Mouse (Mus musculus): ENCODE data around the gene Ttll11. TPM values are rescaled to one million over a fixed set of nuclear protein-coding genes. Genes with fewer than 3 reads are reported as not detected.
A peak's percentile ranks its signal among the peaks of the same experiment; 100 is the strongest.

Ttll11 gene
- polyA plus RNA-seq, 1 experiment from 2014 or later = 0.63 TPM

DNA sequence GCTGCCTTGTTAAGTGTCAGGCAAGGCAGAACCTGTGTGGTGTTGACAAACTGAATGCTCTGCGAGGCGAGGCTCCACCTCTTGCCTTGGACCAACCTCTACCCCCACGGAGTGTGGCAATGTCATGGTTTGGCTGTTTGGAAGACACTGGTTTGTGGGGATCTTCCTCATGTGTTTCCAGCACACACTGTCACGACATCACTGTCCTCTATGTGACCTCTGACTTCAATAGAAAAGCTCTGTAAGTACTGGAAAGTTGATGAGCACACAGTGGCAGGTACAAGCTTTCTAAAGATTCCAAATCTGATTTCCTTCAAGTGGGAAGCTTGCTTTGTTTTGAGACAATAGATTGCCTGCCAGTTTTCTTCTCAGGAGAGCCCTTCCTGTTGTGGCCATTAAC, 126.7 kb downstream of the Ttll11 start:
- Histone ChIP-seq H3K36me3 (replicated peaks) (no peaks in the 10 kb centered on the region), H3K27me3 (no peaks in the 10 kb centered on the region), H3K9ac (no peak overlapping the region), H3K4me3 (replicated peaks) (no peak overlapping the region), H3K27ac (replicated peaks) (no peak overlapping the region), H3K4me1 (replicated peaks) (no peaks in the 10 kb centered on the region), H3K4me2 (no peak overlapping the region), H3K9me3 (replicated peaks) (no peaks in the 10 kb centered on the region)
- 42% methylated on average over 4 of the region's 4 CpGs for WGBS (ENCODE audit: insufficient replicate concordance)
- no peak for ATAC-seq (ENCODE audit: insufficient read depth)

GRCm38 (mm10) chr2:35852164-35852509, 127.6 kb downstream of the Ttll11 start:
- Histone ChIP-seq H3K27ac (replicated peaks) (no peak overlapping the region), H3K4me2 (no peak overlapping the region)

DNA sequence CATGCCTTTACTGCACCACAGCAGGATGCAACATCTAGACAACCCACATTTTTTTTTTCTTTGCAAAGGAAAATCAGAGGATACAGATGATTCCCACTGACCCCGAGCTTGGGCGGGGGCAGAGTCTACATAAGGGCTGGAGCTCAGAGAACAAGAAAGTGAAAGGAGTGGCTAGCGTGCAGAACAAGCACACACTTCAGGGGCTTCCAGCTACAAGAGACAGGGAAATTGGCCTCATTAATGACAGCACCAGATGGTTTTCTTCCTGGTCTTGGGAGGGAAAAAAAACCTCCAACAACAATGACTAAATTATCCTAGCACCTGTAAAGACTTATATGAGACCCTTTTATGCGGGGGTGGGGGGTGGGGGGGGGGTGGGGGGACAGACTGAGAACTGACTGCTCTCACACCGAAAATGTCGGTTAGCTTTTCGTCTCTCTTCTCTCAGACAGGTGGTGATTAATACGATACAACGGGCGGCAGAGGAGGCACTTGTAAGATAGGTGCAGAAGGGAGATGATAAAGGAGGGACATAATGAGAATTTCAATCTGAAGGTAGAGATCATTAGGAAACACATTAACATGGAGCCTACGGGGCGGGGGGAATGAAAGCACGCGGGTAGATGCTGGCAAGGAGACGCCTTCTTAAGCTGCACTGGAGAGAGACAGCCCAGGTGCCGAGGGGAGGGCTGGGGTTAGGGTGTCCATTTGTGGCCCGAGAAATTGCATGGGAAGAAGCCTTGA, 128.1 kb downstream of the Ttll11 start:
- Histone ChIP-seq H3K9me3 (replicated peaks) (no peaks in the 10 kb centered on the region), H3K27me3 (peaks cover 4% of the 10 kb centered on the region; the same call in 1 of the 2 replicates), H3K4me3 (replicated peaks) (no peak overlapping the region), H3K36me3 (replicated peaks) (no peaks in the 10 kb centered on the region), H3K27ac (replicated peaks) (no peak overlapping the region), H3K4me2 (no peak overlapping the region), H3K9ac (no peak overlapping the region), H3K4me1 (replicated peaks) (no peaks in the 10 kb centered on the region)
- WGBS (ENCODE audit: insufficient replicate concordance) = 55% methylated on average over 17 of the region's 17 CpGs
- no peak for ATAC-seq (ENCODE audit: insufficient read depth)

More at GRCm38 (mm10) chr2:35852164-35852509, 127.6 kb downstream of the Ttll11 start:
- H3K27me3 ChIP-seq = peaks cover 4% of the 10 kb centered on the region; the same call in 1 of the 2 replicates
- WGBS (ENCODE audit: insufficient replicate concordance) = 60% methylated on average over 3 of the region's 3 CpGs
- no peaks in the 10 kb centered on the region for H3K4me1 ChIP-seq (replicated peaks)
- no peaks in the 10 kb centered on the region for H3K9me3 ChIP-seq (replicated peaks)
- H3K36me3 ChIP-seq (replicated peaks) = no peaks in the 10 kb centered on the region
- H3K4me3 ChIP-seq (replicated peaks) = no peak overlapping the region
- ATAC-seq (ENCODE audit: insufficient read depth) = no peak
- H3K9ac ChIP-seq = no peak overlapping the region

GRCm38 (mm10) chr2:35849632-35850230, 130.0 kb downstream of the Ttll11 start:
- WGBS (ENCODE audit: insufficient replicate concordance) = 65% methylated on average over 10 of the region's 10 CpGs
- H3K4me1 ChIP-seq (replicated peaks) = no peaks in the 10 kb centered on the region
- H3K27ac ChIP-seq (replicated peaks) = no peak overlapping the region
- ATAC-seq (ENCODE audit: insufficient read depth) = no peak
- no peak overlapping the region for H3K4me3 ChIP-seq (replicated peaks)
- peaks cover 4% of the 10 kb centered on the region; the same call in 1 of the 2 replicates for H3K27me3 ChIP-seq
- no peaks in the 10 kb centered on the region for H3K9me3 ChIP-seq (replicated peaks)
- H3K36me3 ChIP-seq (replicated peaks) = no peaks in the 10 kb centered on the region
- no peak overlapping the region for H3K4me2 ChIP-seq
- no peak overlapping the region for H3K9ac ChIP-seq

DNA sequence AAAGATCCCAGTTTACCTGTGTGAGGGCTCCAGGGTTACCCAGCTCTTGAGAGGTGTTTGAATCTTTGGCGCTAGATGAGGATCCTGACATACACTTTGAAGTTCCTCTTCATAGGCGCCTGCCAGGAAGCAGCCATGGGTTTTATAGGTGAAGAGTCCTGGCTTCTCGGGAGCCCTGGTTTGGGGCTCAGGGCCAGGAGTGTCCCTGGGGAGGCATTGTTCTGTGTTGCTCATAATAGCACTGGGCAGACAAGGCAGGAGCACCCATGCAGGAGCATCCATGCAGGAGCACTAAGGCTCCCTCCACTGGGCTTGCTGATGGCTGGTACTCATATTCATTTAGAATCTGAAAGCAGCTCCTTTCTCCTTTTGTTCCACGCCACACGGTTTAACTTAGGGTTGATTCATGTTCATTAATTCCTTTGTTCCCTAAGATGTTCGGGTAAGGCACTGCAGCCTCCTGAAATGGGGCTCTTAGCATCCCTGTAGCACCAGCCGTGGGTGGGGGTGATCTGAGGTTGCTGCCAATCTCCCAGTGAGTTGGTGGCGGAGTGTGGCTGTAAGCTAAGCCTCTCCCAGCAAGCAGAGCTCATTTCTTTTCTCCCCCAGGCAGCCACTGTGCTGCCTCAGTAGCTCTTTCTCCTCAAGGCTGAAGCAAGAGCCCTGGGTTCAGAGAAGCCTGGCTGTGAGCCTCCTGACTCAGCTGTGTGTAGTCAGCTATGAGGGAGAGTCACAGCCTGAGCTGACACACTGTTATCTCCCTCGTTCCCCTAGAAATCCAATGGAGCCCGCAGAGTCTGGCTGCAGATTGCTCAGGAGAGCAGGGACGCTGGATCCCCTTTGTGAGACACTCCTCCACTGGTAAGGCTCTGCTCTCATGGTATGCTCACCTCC, 133.9 kb downstream of the Ttll11 start:
- no peak for ATAC-seq (ENCODE audit: insufficient read depth)
- H3K4me1 ChIP-seq (replicated peaks) = peaks cover 11% of the 10 kb centered on the region; the same call in 1 of the 2 replicates
- H3K4me3 ChIP-seq (replicated peaks) = no peak overlapping the region
- H3K27ac ChIP-seq (replicated peaks) = no peak overlapping the region
- H3K9ac ChIP-seq = no peak overlapping the region
- no peaks in the 10 kb centered on the region for H3K36me3 ChIP-seq (replicated peaks)
- peaks cover 4% of the 10 kb centered on the region; the same call in 1 of the 2 replicates for H3K27me3 ChIP-seq
- no peak overlapping the region for H3K4me2 ChIP-seq
- WGBS (ENCODE audit: insufficient replicate concordance) = 42% methylated on average over 11 of the region's 11 CpGs
- H3K9me3 ChIP-seq (replicated peaks) = no peaks in the 10 kb centered on the region

- WGBS (ENCODE audit: insufficient replicate concordance) = 43% methylated on average over 13 of the region's 13 CpGs
- ATAC-seq (ENCODE audit: insufficient read depth) = no peak
- no peak overlapping the region for H3K27ac ChIP-seq (replicated peaks)
- no peak overlapping the region for H3K9ac ChIP-seq
- no peak overlapping the region for H3K4me3 ChIP-seq (replicated peaks)
- H3K36me3 ChIP-seq (replicated peaks) = no peaks in the 10 kb centered on the region
- no peak overlapping the region for H3K4me2 ChIP-seq
- H3K27me3 ChIP-seq = peaks cover 4% of the 10 kb centered on the region; the same call in 1 of the 2 replicates
- no peaks in the 10 kb centered on the region for H3K9me3 ChIP-seq (replicated peaks)
- peaks cover 14% of the 10 kb centered on the region; the same call in 1 of the 2 replicates for H3K4me1 ChIP-seq (replicated peaks)
Measured at GRCm38 (mm10) chr2:35843896-35844690, 135.6 kb downstream of the Ttll11 start.

DNA sequence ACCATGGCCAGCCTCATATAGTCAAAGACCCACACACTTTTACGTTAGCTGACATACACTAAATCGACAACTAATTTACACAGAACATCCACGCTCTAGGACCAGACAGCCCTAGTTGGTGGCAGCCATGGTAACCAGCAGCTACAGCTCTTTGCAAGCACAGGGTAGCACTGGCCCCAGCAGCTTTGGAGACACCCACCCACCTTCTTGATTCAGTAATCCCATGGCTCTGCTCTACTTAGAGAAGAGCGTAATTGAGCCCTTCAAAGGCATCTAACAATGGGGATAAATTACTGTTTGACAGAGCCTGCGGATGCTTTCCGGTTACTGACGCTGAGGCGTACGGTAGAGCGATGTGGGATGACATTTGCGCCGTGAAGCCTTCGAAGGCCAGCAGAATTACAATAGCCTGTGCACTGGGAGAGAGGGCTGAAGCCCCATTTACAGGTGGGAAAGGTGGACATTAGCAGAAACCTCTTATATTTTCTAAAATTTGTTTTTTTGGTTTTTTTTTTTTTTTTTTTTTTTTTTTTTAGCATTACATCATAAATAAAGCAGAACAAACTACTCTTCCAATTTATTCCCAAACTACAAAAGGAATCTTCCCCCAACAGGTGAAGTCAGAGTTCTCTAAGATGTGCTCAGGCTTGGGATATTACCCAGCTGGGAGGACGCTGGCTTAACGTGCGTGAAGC, 136.8 kb downstream of the Ttll11 start:
- Histone ChIP-seq H3K9me3 (replicated peaks) (no peaks in the 10 kb centered on the region), H3K27me3 (peaks cover 4% of the 10 kb centered on the region; the same call in 1 of the 2 replicates), H3K27ac (replicated peaks) (no peak overlapping the region), H3K4me1 (replicated peaks) (peaks cover 14% of the 10 kb centered on the region; the same call in 1 of the 2 replicates), H3K4me3 (replicated peaks) (no peak overlapping the region), H3K9ac (no peak overlapping the region), H3K36me3 (replicated peaks) (no peaks in the 10 kb centered on the region), H3K4me2 (no peak overlapping the region)
- ATAC-seq (ENCODE audit: insufficient read depth) = no peak
- 83% methylated on average over 16 of the region's 16 CpGs for WGBS (ENCODE audit: insufficient replicate concordance)

GRCm38 (mm10) chr2:35841841-35842420, 137.8 kb downstream of the Ttll11 start:
- Histone ChIP-seq H3K27ac (replicated peaks) (no peak overlapping the region), H3K36me3 (replicated peaks) (no peaks in the 10 kb centered on the region), H3K27me3 (no peaks in the 10 kb centered on the region), H3K9ac (no peak overlapping the region), H3K4me2 (no peak overlapping the region), H3K4me3 (replicated peaks) (no peak overlapping the region), H3K9me3 (replicated peaks) (0 out of 2 replicates have a peak, but pooled peaks cover 5% of the 10 kb centered on the region), H3K4me1 (replicated peaks) (peaks cover 14% of the 10 kb centered on the region; the same call in 1 of the 2 replicates)
- ATAC-seq (ENCODE audit: insufficient read depth) = no peak
- 44% methylated on average over 4 of the region's 4 CpGs for WGBS (ENCODE audit: insufficient replicate concordance)

DNA sequence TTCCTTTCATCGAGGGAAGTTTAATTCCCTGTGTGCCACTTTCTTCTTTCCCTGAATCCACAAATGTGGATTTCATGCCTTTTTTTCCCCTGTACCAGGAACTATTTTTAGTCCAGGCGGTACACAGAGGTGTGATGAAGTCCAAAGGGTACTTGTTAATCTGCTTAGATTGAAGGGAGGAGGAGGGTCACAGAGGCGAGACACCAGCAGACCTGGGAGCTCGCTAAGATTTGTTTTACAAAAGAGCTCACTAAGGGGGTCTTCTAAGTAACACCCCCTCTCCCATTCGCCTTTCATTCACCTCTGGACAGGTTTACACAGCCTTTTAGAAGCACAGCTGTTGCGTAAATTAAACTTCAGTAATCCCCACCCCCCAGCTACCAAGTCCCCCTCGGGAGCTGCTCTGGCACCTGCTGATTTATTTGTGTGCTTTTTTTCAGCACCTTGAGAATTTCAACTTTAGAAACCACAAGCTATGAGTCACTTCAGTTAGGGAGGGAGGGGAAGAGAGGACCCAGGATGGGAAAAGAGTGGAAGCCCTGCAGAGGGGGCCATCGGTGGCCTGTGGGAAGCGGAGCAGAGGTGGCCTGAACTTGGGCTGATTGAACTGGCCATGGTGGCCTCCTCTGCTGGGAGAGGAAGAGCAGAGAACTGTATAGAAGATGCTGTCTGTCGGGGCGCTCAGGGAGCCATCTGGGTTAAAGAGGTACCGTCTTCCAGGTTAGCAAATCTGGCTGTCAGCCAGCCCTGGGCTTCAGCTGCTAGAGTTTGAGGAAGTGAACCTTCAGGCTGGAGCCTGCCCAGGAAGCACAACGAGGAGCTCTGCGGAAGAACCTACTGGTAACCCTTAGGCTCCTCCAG, 138.5 kb downstream of the Ttll11 start:
- Histone ChIP-seq H3K4me3 (replicated peaks) (no peak overlapping the region), H3K4me2 (peak overlapping the region; percentile 30; the same call in 1 of the 2 replicates), H3K36me3 (replicated peaks) (no peaks in the 10 kb centered on the region), H3K4me1 (replicated peaks) (peaks cover 14% of the 10 kb centered on the region; the same call in 1 of the 2 replicates), H3K9me3 (replicated peaks) (0 out of 2 replicates have a peak, but pooled peaks cover 10% of the 10 kb centered on the region), H3K9ac (no peak overlapping the region), H3K27ac (replicated peaks) (no peak overlapping the region), H3K27me3 (no peaks in the 10 kb centered on the region)
- WGBS (ENCODE audit: insufficient replicate concordance) = 35% methylated on average over 14 of the region's 14 CpGs
- peak; percentile 22; the same call in 1 of the 2 replicates for ATAC-seq (ENCODE audit: insufficient read depth)

Data from liver, embryonic 15.5 days (tissue).